Mouse (Mus musculus) adrenal gland, postnatal 36 days (tissue): ENCODE measurements around the gene Tldc2. TPM values are rescaled to one million over a fixed set of nuclear protein-coding genes. Genes with fewer than 3 reads are reported as not detected.
A peak's percentile ranks its signal among the peaks of the same experiment; 100 is the strongest.

Source experiments
- DNase-seq, 2 experiments: peaks; one replicate each; pipeline ENCODE4 v3.0.0; 2021; ENCODE audit warnings: mixed read lengths in 1 of 2
- total RNA-seq, 2 experiments: library from RNA; stranded (reverse); gene quantifications; 2 replicates each; pipeline ENCODE4 v1.2.3; 2021

Tldc2 gene
- total RNA-seq, 2 experiments from 2014 or later = not detected

DNA sequence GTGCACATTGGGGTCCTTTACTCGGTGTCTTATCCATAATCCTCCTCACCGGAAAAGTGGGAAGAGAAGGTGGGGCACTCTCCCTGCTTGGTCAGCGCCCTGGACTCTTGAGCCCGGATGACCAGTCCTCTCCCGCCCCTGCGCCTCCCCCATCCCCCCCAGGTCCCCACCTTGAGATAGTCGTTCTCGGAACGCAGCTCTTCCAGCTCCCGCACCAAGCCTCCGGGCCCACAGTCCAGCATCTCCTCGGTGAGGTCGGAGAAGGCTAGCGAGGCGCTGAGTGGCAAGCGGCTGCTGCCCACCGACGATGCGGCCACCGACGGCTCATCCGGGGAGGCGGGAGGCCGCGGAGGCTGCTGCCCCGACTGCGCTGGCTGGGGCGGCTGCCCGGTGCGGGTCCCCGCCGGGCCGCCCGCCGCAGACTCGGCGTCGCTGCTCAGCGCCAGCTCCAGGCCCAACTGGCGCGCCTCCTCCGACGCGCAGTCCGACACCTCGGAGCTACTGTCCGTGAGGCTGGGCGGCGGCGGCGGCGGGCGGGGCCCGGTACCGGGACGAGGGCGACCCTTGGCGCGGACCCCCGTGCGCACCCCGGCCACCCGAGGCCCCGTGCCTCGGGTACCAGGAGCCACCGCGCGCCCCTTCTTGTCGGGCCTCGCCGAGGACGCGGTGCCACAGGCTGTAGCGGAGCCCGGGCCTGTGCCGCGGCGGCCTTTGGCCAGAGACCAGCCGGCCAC lies 8.6 kb upstream of the Tldc2 start:
- DNase-seq = peak; percentile 57 to 68

DNA sequence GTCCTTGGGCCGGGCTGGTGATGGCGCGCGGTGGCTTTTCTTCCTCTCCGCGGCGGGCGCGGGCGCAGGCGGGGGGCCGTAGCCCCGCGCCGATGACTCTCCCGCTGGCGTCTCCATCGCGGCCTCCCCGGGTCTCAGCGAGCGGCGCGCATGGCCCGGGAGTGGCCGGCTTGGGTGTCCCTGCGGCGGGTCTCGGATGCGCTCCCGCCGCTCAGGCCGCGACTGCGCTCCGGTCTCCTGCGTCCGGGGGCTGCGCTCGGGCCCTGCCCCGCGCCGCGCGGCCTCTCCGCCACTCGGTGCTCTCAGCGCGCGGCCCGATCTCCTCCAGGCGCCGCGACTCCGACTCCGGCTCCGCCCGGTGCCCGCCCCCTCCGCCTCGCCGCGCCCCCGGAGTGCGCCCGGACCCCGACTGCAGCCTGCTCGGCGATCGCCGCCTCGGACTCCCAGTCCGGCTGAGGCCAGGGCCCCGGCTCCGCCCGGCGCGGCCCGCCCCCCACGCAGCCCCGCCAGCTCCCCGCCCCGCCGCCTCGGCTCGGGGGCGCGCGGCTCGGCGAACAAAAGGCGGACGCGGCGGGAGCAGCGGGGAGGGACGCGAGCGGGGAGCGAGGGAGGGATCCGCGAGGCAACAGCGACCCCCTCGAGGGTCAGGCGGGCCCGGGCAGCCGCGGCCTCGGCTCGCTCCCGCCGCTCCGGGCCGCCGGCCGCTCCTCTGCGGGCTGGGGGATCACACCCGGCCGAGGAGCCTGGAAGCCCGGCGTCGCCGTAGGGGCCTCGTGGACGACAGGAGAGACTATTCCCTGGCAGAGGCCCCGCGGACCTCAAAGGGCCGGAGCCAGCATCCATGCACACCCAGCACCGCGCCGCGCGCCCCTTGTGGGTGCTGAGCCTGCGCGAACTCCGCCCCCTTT lies 7.8 kb upstream of the Tldc2 start, which contains the start of gene Soga1:
Gene Soga1 (minus strand): TSS at position 462 of the 908 bp plus-strand sequence.
- DNase-seq = peak; percentile 95

DNA sequence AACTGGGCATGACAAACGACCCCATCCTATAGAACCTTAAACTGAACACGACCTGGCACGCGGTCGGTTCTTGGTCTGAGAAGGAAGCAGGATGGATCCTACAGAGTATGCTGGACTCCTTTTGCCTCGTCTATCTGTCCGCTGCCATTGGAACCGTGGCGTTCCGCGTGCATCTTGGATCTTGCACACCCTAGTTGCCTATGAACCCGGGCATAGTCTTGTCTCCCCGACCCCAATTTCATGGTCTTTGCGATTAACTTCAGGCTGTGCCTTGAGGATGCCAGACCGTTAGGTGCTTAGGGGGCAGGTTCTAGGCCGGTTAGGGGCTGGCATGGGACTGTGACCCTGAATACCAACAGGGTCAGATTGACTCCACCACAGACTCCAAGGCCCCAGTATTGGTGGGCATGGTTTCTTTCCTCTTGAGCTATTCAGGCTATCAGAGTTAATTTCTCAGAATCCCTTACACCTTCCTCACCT lies 7.1 kb upstream of the Tldc2 start:
- DNase-seq = no peak

DNA sequence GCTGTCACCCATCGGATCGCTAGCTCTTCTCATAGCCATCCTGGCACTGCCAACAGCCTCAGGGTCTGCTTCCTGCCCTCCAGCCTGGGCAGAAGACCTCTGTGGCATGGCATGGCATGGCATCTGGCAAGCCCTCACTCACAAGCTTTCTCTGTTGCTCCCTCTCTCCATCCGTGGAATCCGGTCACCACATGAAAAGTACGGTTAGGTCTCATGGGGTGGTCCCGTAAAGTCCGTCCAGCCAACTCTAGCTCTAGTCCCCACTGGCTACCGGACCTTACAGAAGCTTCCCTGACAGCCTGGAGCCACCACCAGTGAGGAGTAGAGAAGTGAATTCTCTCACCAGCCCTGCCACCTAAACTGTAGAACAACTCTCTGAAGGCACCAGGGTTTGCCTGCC lies 5.5 kb upstream of the Tldc2 start:
- no peak for DNase-seq

DNA sequence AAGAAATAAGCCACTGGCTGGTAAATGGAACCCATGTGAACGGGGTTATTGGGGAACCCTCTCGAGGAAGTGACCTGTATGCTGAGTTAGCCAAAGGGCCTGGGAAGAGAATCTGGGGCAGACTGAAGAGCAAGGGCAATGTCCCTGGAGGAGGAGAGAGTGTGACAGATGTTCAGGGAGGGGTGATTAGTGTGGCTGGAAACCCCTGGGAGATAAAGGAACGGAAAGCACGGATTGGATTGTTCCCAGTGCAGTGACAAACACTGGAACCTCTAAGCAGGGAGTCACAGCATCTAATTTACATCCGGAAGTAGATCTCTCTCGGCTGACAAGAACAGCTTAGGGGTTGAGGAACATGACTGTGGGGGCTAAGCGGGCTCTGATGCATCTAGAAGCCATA lies 4.9 kb upstream of the Tldc2 start:
- DNase-seq = no peak

DNA sequence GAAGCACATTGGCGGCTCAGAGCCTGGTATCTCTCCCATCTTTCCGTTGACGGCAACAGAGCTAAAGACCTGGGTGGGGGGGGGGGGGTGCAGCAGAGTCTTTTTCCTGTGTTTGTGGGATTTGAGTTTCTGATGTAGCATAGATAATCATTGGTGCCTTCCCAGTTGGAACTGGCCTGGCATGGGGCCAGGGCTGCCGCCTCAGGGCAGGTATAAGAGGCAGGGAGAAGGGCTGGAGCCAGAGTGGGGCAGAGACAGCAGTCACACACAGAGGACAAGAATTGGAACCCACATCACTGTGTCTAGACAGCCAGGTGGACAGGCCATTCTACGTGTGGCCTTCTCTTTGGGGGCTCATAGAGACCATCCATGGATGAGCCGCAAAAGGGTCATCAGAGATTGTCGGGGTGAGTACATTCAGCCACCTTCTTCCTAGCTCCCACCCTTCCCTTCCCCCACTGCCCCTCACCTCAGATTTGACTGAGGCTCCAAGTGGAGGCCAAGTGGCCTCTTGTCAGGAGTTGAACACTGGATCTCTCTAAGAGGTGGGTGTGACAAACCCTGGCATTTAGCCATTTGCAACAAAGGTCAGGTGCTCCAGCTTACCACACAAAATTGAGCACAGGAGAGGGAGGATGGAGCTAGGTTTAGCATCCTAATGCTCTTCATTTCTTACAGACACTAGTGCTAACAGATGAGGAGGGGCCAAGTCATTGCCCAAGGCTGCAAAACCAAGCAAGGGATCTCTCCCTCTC lies 1.8 kb upstream of the Tldc2 start:
- DNase-seq = no peak

DNA sequence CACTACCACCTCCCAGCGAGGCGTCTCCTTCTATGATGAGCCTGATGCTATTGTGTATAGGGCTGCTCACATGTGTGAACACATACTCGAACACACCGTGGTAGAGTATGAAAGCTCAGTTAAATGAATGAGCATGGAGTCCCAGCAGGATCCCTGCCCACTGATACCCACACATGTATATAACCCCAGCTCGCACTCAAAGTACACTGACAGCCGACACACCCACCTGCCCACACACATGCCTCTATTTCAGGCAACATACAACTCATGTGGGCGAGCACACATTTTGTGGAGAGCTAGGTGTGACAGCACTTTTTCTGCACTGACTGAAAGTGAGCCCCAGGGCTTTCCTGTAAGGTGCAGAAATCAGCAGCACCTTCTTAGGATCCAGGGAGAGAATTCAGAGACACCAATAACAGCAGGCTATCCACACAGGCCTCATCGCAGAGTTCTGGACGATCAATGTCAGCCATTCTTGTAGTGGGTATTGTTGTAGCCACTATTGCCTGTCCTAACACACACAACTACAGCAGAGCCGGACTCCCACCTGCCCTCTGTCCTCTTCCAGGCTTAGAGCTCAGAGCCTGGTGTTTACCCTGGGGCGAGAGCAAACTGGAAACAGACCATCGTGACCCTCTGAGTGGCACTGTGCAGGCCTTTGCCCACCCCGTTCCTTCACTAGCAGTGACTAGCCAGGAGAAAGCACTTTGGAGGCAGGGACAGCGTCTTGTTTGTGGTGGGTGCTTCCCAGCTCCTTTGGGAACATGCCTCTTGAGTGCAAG lies 872 bp downstream of the Tldc2 start:
- DNase-seq = no peak

DNA sequence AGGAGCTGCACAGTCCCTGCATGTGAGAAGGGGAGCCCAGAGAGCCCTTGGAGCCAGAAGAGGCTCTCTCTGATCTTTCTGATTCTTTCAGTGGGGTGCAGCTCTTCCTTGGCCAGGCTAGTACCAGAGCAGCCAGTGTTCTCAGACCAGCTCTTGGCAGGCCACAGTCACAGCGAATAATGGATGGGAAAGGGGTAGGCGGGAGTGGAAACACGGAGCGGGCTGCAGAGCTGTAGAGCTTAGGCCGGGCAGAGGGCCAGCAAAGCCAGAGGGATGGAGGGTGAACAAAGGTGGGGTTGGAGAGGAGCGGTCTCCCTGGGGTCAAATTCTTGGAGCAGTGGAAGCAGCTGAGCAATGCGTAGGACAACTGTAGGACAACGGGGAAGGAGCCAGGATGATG lies 5.2 kb downstream of the Tldc2 start:
- peak in 1 of 2 experiments; percentile 40 for DNase-seq

DNA sequence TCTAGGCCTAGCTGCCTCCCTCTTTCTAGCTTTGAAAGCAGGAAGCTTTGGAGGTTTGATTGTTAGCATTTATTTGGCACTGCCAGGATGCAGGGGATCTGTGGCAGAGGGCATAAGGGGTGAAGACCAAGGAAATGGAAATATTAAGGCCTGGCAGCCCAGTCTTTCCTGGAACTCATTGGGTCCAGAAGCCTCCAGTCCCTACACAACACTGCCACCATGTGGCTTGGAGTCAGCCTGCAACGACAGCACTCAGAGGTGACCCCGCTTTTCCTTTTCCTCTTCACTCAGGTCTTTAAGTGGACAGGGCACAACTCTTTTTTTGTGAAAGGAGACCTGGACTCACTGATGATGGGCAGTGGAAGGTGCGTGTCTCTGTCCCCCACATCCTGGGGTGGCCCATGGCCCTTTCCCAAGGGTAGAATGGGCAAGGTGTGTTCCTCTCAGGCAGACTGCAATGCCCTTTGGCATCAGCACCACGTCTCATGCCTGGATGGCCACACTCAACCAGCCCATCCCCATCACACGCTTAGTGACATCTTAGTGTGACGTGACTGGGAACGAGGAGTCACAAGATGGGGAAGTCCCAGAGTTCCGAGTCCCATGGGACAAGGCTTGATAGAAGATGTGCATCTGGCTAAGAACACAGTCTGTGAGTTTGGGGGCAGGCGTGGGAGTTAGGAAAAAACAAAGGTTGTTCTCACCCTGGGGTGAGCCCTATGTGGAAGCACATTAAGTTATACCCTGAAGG lies 8.3 kb downstream of the Tldc2 start:
- peak; percentile 79 to 81 for DNase-seq

DNA sequence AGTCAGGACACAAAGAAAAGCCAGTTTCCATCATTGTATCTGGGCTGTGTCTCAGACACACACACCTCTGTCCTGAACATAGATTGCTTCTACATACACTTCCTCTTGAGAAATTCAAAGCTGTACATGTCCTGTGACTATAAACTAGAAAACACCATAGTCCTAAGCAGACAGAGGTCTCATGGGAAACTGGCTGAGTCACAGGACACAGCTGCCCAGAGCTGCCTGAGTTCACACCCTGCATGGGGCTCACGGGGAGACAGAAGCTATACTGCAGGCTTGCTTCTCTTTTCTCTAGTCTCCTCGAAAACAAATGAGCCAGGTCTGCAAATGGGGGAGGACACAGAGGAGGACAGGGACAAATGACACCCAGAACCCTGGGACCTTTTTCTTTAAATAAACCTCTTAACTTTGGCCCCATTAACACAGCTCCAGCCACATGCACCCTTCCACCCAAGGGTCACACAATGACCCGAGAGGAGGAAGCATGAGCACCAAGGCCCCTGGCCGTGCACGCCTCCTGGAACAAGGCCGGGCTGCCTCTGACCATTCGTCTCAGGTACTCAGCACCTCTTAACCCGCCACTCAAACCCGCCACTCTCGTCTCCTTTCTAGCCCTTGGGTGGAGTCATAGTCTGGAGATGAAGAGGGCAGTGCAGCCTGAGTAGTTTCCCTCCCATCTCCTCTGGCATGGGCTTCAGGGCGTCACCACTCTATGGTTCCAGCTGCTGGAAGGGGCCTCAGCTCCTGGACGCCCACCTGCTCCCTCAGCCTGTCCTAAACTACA lies 12.9 kb downstream of the Tldc2 start:
- no peak for DNase-seq

DNA sequence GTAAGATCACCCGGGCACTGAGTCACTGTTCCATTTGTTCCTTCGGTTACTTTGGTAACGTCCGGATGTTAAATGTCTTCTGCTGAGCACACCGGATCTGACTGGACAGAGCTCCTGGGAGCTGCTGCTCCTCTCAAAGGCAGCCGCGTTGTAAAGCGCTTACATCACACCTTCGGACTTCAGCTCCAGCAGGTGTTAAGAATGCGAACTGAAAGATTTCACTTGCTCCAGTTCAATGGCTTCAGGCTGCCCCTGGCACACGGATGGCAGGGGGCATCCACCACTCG lies 13.4 kb downstream of the Tldc2 start:
- no peak for DNase-seq

DNA sequence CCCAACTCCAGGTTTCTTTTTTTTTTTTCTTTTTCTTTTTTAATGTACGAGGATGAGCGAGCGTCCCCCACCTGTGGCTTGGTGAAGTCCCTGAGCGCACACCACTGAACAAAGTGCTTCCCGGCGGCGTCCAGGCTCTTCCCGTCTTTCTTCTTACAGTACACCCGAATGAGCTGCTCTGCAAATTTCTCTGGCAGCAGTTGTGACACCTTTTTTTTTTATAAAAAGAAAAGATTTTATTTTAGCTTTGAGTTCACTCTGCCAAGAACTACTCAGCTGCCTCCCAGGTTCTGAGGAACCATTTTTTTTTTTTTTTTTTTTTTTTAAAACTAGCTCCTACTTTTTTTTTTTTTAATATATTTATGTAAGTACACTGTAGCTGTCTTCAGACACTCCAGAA lies 14.8 kb downstream of the Tldc2 start:
- no peak for DNase-seq

DNA sequence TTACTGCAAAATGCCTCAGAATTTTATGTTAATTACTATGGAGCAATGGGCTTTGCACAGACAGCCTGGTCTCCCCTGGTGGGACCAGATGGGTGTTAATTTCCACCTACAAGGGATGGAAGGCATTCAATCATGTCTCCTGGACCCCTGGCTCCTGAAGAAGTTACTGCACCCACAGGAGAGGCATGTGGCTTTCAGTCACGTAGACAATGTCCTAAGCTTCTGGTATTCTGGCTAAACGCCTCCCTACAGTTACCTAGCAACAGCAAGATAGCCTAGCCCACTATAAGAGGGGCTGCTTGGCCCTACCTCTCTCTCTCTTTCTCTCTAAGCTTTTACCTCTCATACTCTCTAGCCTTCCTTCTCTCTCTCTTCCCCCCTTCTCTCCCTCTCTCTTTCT lies 15.4 kb downstream of the Tldc2 start:
- no peak for DNase-seq

DNA sequence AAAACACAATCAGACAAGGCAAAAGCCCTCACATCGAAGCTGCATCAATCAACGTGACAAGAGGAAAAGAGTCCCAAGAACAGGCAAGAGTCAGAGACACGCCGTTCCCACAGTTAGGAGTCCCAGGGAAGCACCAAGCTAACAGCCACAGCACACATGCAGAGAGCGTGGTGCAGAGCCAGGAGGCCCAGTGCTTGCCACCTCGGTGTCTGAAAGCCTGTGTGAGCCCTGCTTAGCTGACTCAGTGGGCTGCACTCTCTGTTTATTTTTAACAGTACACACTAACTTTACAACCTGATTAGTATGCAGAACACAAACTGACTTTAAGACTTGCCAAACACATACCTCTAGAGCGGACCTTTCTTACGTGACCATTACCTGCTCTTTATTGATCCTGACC lies 17.6 kb downstream of the Tldc2 start:
- no peak for DNase-seq

DNA sequence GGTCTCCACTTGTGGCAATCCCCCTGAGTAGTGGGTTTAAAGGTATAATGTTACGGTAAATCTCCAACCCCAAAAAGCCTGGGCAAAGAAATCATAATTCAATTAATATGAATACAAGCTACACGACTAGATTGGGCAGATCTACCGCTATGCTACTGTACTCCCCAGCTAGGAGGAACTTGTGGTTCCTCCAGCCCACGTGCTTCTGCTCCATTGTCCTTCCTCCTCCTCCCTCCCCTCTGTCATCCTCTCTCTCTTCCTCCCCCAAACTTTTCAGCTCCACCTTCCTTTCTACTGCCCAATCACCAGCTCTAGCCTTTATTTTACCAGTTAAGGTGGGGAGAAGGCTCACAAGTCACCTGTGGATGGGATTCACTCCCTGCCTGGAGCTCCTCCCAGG lies 21.4 kb downstream of the Tldc2 start:
- no peak for DNase-seq

DNA sequence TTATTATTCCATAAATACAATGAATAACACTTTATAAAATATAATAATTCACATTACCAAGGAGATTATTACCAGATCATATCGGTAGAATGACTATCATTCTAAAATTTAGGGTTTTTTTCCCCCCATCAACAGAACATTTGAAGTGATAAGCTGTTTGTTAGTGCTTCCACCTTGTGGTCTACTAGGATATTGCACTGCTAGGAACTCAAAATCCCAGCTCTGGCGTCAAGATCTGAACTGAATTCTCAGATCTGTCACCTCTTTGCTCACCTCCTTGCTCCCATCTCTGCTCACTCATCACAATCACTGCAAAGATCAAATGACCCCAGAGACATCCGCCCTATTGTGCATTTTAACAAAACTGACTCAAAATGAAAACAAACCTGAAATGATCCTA lies 30.1 kb downstream of the Tldc2 start:
- DNase-seq = no peak

DNA sequence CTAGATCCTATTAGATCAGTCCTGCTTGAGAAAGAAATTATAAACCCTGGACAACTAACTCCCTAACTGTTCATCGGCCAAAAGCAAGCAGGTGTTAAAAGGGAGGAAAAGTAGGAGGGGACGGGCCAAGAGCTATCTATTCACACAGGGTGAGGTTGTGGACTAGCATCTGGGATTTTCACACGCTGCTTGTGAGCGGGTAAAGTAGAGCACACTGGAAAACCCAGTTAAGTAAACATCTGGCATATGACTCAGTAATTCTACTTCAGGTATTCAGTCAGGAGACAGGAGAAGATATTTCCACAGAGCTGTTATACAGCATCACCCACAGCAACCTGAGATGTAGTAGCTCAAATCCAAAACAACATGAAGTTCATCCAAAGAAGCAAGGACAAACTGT lies 31.7 kb downstream of the Tldc2 start:
- DNase-seq = no peak

DNA sequence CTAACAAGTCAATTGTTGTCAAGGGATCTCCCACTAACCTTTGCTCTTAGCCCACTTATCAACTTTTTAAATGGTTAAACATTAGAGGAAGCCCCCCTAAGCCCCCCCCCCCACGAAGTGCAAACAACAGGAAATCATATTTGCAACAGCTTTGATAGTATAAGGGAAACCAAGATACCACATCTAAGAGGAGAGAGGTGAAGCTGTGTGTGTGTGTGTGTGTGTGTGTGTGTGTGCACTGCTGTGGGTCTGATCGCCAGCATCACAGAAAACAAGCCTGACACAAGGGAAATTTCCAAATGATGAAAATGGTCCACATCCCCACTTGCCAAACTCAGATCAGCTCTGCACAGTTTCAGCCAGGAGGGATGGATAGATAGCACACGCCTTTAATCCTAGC lies 32.2 kb downstream of the Tldc2 start:
- no peak for DNase-seq

DNA sequence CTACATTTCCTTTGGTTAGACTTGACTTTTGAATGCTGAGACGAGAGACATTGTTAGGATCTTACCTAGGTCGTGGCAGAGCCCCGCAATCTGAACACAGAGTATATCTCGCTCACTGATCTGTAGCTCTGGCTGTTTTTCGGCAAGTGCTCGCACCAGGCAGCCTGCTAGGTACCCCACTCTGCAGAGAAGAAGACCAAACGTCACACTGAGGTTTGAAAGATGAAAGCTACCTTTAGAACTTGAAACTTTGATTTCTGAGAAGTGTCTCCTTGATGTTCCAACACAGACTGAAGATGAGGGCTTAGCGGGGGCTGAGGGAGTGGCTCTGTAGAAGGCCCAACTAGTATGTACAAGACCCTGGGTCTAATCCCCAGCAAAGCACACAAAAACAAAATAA lies 34.9 kb downstream of the Tldc2 start:
- no peak for DNase-seq

DNA sequence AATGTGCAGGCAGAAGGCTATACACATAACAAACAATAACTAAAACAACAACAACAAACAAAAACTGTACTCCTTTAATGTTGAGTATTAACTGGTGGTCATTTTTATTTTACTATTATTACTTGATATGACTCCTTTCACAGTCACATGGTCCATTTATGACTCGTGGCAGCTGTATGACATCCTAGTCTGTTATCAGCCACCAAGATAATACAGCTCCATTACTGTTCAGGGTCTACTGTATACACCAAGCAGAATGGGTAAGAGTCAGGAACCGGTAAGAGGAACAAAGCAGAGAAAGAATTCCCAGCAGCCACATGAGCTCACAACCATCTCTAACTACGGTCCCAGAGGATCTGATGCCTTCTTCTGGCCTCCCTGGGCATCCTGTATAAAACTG lies 38.4 kb downstream of the Tldc2 start:
- DNase-seq = no peak
